Mouse (Mus musculus) kidney, postnatal 0 days (tissue): Measurements from ENCODE around the gene Farp1. TPM values are rescaled to one million over a fixed set of nuclear protein-coding genes. Genes with fewer than 3 reads are reported as not detected.

Experiments
- ATAC-seq: fragments of 200-750 bp; cut with Nextera tagmentation; replicated peaks from 2 replicates; pipeline ENCODE4 v1.8.0; 2017; ENCODE audit warnings: low read depth, moderate number of reproducible peaks, moderate TSS enrichment, moderate library complexity; ENCODE audit not compliant: low FRiP score
- DNase-seq: peaks from one replicate; pipeline ENCODE4 v3.0.0-alpha.2; 2016; ENCODE audit warnings: low spot score
- H3K27ac ChIP-seq: fragments of 300-500 bp; sonication (generic); 2 replicates; pipeline ENCODE4 v1.5.1; 2014; ENCODE audit warnings: mild to moderate bottlenecking
- H3K27me3 ChIP-seq: fragments of 300-500 bp; sonication (generic); 2 replicates; pipeline ENCODE4 v1.6.1; 2014; ENCODE audit warnings: low read length, mixed read lengths; ENCODE audit not compliant: insufficient read depth
- H3K36me3 ChIP-seq: fragments of 300-500 bp; sonication (generic); 2 replicates; pipeline ENCODE4 v1.6.1; 2014; ENCODE audit warnings: low read length, mixed read lengths; ENCODE audit not compliant: insufficient read depth
- H3K4me1 ChIP-seq: fragments of 300-500 bp; sonication (generic); replicated peaks from 2 replicates; pipeline ENCODE4 v1.6.1; 2014; ENCODE audit warnings: antibody characterized with exemption, low read length, mixed read lengths; ENCODE audit not compliant: insufficient read depth
- H3K4me2 ChIP-seq: fragments of 300-500 bp; sonication (generic); 2 replicates; pipeline ENCODE4 v1.6.1; 2014; ENCODE audit warnings: mild to moderate bottlenecking, low read length, moderate library complexity, mixed read lengths
- H3K4me3 ChIP-seq: fragments of 300-500 bp; sonication (generic); replicated peaks from 2 replicates; pipeline ENCODE4 v1.5.1; 2014; ENCODE audit warnings: low read depth, low read length
- H3K9ac ChIP-seq: fragments of 300-500 bp; sonication (generic); 2 replicates; pipeline ENCODE4 v1.6.1; 2014; ENCODE audit warnings: low read depth, low read length
- H3K9me3 ChIP-seq: fragments of 300-500 bp; sonication (generic); replicated peaks from 2 replicates; pipeline ENCODE4 v1.6.1; 2016; ENCODE audit warnings: low read length, inconsistent platforms, mixed read lengths
- CTCF ChIP-seq: IDR thresholded peaks from 2 replicates; pipeline ENCODE4 v1.5.1; 2016; ENCODE audit warnings: antibody characterized with exemption, low read depth, mild to moderate bottlenecking, moderate library complexity
- WGBS: fragments of 180-500 bp; shearing (Covaris S2); extraction: QIAGEN DNeasy Blood & Tissue Kit; methylation state at CpG from one replicate; pipeline ENCODE4 v1.1.7; 2014; 5-methylcytosine and 5-hydroxymethylcytosine counted together
- polyA plus RNA-seq: library from polyadenylated mRNA; unstranded; fragments of >200 nt; fragmentation: Nextera tagmentation; extraction: Ambion mirVana; gene quantifications from 2 replicates; pipeline ENCODE4 v1.2.1, GENCODE M21; 2015

The Farp1 gene
- 23.4 and 25.0 TPM in 2 replicates for polyA plus RNA-seq

DNA sequence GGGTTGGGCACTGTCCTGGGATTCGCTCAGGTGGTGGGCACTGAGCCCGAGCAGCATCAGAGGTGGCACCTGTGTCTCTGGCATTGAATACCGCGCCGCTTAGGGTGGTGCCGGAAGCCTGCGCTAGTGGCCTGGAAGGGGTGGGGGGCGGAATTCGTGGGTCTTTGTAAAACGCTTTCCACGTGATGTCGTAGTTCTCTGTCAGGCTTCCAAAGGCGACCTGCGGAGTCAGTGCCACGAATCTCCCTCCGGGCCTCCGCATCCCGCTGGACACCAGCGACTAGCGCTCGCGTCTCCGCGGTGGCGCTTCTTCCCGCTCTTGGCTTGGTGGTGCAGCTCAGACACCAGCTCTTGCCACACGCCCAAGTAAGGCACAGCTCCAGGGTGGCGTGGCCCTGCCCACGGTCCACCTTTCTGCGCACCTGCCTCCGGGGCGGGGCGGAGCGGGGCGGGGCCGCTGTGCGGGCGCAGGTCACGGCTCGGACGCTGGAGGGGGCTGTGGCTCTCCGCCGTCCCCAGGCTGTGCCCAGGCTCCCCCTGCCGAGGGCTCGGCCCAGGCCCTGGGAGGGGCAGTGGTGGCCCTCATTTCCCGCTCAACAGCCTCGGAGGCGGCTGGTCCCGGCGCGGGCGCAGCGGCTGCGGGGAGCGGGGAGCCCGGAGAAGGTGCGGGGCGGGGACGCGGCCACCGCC lies at the start of gene Farp1:
Gene Farp1 (plus strand): TSS at position 228 of the 690 bp plus-strand sequence.
- 1% methylated on average over 50 of the region's 61 CpGs for WGBS
- Histone ChIP-seq H3K36me3 (no peaks in the 10 kb centered on the region), H3K4me1 (peaks cover 12% of the 10 kb centered on the region; the same call in 1 of the 2 replicates), H3K9me3 (no peaks in the 10 kb centered on the region), H3K27me3 (no peaks in the 10 kb centered on the region), H3K4me2 (peak within 1 kb of the TSS; percentile 67), H3K4me3 (peak within 1 kb of the TSS; percentile 98), H3K27ac (peak within 1 kb of the TSS; percentile 83), H3K9ac (peak within 1 kb of the TSS; percentile 87)
- peak; percentile 98 for ATAC-seq
- TF ChIP-seq CTCF, result peak; percentile 85
- DNase-seq, result peak; percentile 92

DNA sequence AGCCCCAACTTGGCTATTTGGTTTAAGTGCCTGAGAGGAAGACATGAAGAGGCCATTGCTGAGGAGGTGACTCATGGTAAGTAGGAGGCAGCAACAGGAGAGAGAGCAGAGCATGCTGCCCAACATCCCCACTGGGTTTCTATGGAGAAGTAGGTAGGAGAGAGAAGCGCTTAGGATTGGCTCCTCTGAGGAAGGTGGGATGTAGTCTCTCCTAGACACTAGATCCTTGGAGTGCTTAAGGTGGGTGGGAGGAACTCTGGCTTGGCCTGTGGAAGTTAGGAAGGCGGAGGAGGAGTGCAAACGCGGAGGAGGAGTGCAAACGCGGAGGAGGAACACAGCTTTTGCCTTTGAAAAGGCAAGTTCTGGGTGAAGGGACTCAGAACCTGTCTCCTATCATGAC lies 45.9 kb upstream of the Farp1 start:
- H3K36me3 ChIP-seq, result no peaks in the 10 kb centered on the region
- no peak for TF ChIP-seq CTCF
- WGBS, result 36% methylated on average over 6 of the region's 6 CpGs
- DNase-seq, result peak; percentile 64
- no peaks in the 10 kb centered on the region for H3K4me1 ChIP-seq
- H3K4me2 ChIP-seq, result no peak overlapping the region
- no peaks in the 10 kb centered on the region for H3K9me3 ChIP-seq
- no peak for ATAC-seq
- no peak overlapping the region for H3K4me3 ChIP-seq
- no peaks in the 10 kb centered on the region for H3K27me3 ChIP-seq
- H3K27ac ChIP-seq, result no peak overlapping the region
- no peak overlapping the region for H3K9ac ChIP-seq

DNA sequence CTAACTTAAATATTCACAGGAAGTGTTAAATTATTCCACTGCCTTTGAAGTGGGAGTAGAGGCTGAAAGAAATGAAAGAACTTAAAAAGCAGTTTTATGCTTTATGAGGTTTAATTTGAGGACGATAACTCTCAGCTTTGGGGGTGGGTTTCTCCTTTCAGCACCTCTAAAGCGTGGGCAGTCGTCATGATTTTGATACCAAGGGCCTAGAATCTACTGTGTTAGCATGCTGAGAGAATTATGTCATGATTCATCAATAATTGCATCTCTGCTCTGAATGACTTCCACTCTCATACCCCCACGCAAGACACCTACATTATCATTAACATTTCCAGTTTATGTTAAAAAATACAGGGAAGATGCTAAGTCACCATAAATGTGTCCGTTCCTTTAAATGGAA lies 37.3 kb upstream of the Farp1 start:
- no peak overlapping the region for H3K4me2 ChIP-seq
- ATAC-seq, result no peak
- no peaks in the 10 kb centered on the region for H3K27me3 ChIP-seq
- H3K9ac ChIP-seq, result no peak overlapping the region
- no peaks in the 10 kb centered on the region for H3K36me3 ChIP-seq
- no peak for TF ChIP-seq CTCF
- 83% methylated on average over 5 of the region's 5 CpGs for WGBS
- H3K4me1 ChIP-seq, result no peaks in the 10 kb centered on the region
- H3K9me3 ChIP-seq, result no peaks in the 10 kb centered on the region
- H3K4me3 ChIP-seq, result no peak overlapping the region
- H3K27ac ChIP-seq, result no peak overlapping the region
- DNase-seq, result no peak

DNA sequence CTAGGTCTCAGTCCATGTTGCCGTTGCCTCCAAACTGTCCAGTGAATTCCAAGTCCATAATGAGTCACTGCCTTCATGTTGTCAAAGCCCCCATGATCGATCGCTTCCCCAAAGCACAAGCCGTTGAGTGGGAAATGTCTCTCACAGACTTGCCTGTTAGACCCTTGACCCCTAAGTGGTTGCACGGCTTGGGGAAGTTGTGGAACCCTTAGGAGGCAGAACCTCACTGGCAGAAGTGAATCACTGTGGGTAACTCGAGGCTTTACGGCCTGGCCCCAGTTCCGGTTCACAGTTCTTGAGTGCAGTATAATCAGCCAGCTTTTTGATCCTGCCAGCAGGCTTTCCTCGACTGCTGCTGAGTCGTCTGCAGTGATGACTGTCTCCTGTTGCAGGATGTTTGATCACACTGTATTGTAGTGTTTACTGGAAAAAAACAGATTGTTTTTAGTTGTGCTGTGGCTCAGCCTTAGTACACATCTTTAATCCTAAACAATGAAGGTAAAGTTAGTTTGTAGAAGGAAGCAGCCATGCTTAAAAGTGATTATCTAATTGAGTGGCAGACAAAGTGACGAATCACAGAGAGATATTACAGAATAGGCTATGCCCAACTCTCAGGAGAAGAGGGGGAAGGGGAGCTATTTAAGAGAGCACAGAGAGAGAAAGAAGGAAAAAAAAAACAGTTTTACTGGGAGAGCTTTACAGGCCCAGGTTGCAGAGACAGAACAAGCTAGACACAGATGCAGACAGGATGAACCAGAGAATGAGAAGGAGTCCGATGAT lies 34.2 kb upstream of the Farp1 start:
- H3K27me3 ChIP-seq, result no peaks in the 10 kb centered on the region
- no peak for TF ChIP-seq CTCF
- WGBS, result 31% methylated on average over 12 of the region's 12 CpGs
- H3K4me2 ChIP-seq, result no peak overlapping the region
- H3K36me3 ChIP-seq, result no peaks in the 10 kb centered on the region
- H3K27ac ChIP-seq, result no peak overlapping the region
- ATAC-seq (no peak), DNase-seq (peak; percentile 36)
- H3K4me3 ChIP-seq, result no peak overlapping the region
- no peaks in the 10 kb centered on the region for H3K4me1 ChIP-seq
- H3K9me3 ChIP-seq, result no peaks in the 10 kb centered on the region
- H3K9ac ChIP-seq, result no peak overlapping the region

DNA sequence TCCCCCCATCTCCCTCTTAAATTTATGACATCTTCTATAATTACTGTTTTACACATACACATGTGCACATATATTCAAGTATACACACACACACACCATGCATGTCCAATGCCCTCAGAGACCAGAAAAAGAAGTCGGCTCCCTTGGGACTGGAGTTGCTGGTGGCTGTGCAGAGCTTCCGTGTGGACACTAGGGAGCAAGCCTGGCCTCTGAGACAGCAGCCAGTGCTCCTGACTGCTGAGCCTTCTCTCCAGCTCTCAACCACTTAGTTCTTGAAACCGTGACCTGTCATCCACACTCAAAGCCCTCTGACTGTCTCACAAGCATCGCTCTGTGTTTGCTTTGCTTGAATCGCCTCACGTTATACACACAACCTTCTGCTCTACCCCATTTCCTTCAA lies 29.4 kb upstream of the Farp1 start:
- TF ChIP-seq CTCF, result no peak
- no peaks in the 10 kb centered on the region for H3K9me3 ChIP-seq
- no peak overlapping the region for H3K9ac ChIP-seq
- no peak overlapping the region for H3K27ac ChIP-seq
- DNase-seq, result no peak
- H3K27me3 ChIP-seq, result no peaks in the 10 kb centered on the region
- no peak for ATAC-seq
- no peak overlapping the region for H3K4me3 ChIP-seq
- no peak overlapping the region for H3K4me2 ChIP-seq
- no peaks in the 10 kb centered on the region for H3K36me3 ChIP-seq
- WGBS, result 84% methylated on average over 6 of the region's 6 CpGs
- no peaks in the 10 kb centered on the region for H3K4me1 ChIP-seq

DNA sequence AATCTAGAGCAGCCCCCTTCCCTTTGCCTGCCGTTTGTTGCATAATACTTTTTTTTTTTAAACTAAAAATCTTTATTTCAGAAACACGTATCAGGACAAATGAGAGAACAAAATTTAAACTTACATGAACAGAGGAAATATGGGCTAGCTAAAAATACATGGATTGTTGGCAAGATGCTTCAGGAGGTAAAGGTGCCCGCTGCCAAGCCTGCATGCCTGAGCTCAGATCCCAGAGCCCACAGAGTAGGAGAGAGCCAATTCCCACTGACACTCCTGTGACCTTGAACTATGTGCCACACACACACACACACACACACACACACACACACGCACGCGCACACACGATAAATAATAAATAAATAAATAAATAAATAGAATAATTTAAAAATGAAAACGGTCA lies 29.0 kb upstream of the Farp1 start:
- H3K4me3 ChIP-seq, result no peak overlapping the region
- H3K4me2 ChIP-seq, result no peak overlapping the region
- H3K9ac ChIP-seq, result no peak overlapping the region
- no peaks in the 10 kb centered on the region for H3K9me3 ChIP-seq
- no peaks in the 10 kb centered on the region for H3K27me3 ChIP-seq
- 98% methylated on average over 8 of the region's 8 CpGs for WGBS
- no peaks in the 10 kb centered on the region for H3K36me3 ChIP-seq
- no peak for TF ChIP-seq CTCF
- no peak for DNase-seq
- H3K4me1 ChIP-seq, result no peaks in the 10 kb centered on the region
- no peak overlapping the region for H3K27ac ChIP-seq
- no peak for ATAC-seq
